Mouse (Mus musculus): ENCODE results near the gene Rph3al.

Rph3al gene

GRCm38 (mm10) chr11:75938379-75938906, at the start of gene Rph3al:
Gene Rph3al, minus strand, starts transcription at chr11:75938429.
- no peak for DNase-seq

GRCm38 (mm10) chr11:75985948-75986347, 47.7 kb upstream of the Rph3al start:
- DNase-seq: no peak

GRCm38 (mm10) chr11:75984581-75984980, 46.4 kb upstream of the Rph3al start:
- no peak for DNase-seq

- DNase-seq: no peak
These were observed 45.0 kb upstream of the Rph3al start for GRCm38 (mm10) chr11:75983194-75983593.

GRCm38 (mm10) chr11:75980413-75980812, 42.2 kb upstream of the Rph3al start:
- no peak for DNase-seq

- no peak for DNase-seq
These were observed 39.8 kb upstream of the Rph3al start for GRCm38 (mm10) chr11:75978051-75978450.

GRCm38 (mm10) chr11:75976748-75977147, 38.5 kb upstream of the Rph3al start:
- no peak for DNase-seq

GRCm38 (mm10) chr11:75973988-75974387, 35.8 kb upstream of the Rph3al start:
- no peak for DNase-seq

- DNase-seq: no peak
These were observed 34.8 kb upstream of the Rph3al start for GRCm38 (mm10) chr11:75972916-75973567.

- no peak for DNase-seq
These were observed 34.0 kb upstream of the Rph3al start for GRCm38 (mm10) chr11:75972188-75972587.

GRCm38 (mm10) chr11:75970629-75971028, 32.4 kb upstream of the Rph3al start:
- DNase-seq: no peak

GRCm38 (mm10) chr11:75968761-75969160, 30.5 kb upstream of the Rph3al start:
- DNase-seq: no peak

GRCm38 (mm10) chr11:75966401-75967372, 28.5 kb upstream of the Rph3al start:
- peak; percentile 73 for DNase-seq

GRCm38 (mm10) chr11:75965674-75966400, 27.6 kb upstream of the Rph3al start:
- DNase-seq: no peak

- no peak for DNase-seq
These were observed 26.2 kb upstream of the Rph3al start for GRCm38 (mm10) chr11:75964476-75964730.

- DNase-seq: no peak
These were observed 25.7 kb upstream of the Rph3al start for GRCm38 (mm10) chr11:75963730-75964475.

- no peak for DNase-seq
These were observed 23.6 kb upstream of the Rph3al start for GRCm38 (mm10) chr11:75961782-75962181.

- DNase-seq: no peak
These were observed 19.0 kb upstream of the Rph3al start for GRCm38 (mm10) chr11:75957124-75957832.

- DNase-seq: no peak
These were observed 18.4 kb upstream of the Rph3al start for GRCm38 (mm10) chr11:75956651-75957050.

GRCm38 (mm10) chr11:75954896-75955295, 16.7 kb upstream of the Rph3al start:
- DNase-seq: no peak

- no peak for DNase-seq
These were observed 13.7 kb upstream of the Rph3al start for GRCm38 (mm10) chr11:75951895-75952294.

GRCm38 (mm10) chr11:75950459-75950858, 12.2 kb upstream of the Rph3al start:
- no peak for DNase-seq
